Mouse (Mus musculus) cortical plate, adult 2 months (tissue): ENCODE results near the gene Nckap5l.

Experiments
- CTCF ChIP-seq: fragments of 200-500 bp; IDR thresholded peaks from 2 replicates; pipeline ENCODE4 v1.5.1; 2011; ENCODE audit warnings: mild to moderate bottlenecking, control low read depth, low read length; ENCODE audit not compliant: insufficient read depth; ENCODE audit errors: extremely low read depth
- POLR2A ChIP-seq: fragments of 200-500 bp; IDR thresholded peaks from 2 replicates; pipeline ENCODE4 v1.6.1; 2011; ENCODE audit warnings: mild to moderate bottlenecking, low read length, control low read depth; ENCODE audit not compliant: insufficient read depth; ENCODE audit errors: extremely low read depth

GRCm38 (mm10) chr15:99473801-99474575 is 16.4 kb upstream of the Nckap5l start:
- TF ChIP-seq CTCF: no peak
- TF ChIP-seq POLR2A: 0 out of 2 replicates have a peak, but pooled peaks have one; percentile 9
